Mouse (Mus musculus) midbrain, embryonic 12.5 days (tissue): Measurements from ENCODE around the gene Ints5. TPM values are rescaled to one million over a fixed set of nuclear protein-coding genes. Genes with fewer than 3 reads are reported as not detected.

Experiments used
- ATAC-seq: fragments of 200-750 bp; cut with Nextera tagmentation; 2 replicates; pipeline ENCODE4 v1.8.0; 2017; ENCODE audit warnings: low read depth, moderate TSS enrichment, moderate library complexity; ENCODE audit not compliant: low FRiP score
- H3K27ac ChIP-seq: fragments of 300-500 bp; sonication (generic); replicated peaks from 2 replicates; pipeline ENCODE4 v1.5.1; 2016; ENCODE audit warnings: mild to moderate bottlenecking
- H3K27me3 ChIP-seq: fragments of 300-500 bp; sonication (generic); 2 replicates; pipeline ENCODE4 v1.6.1; 2016; ENCODE audit warnings: mild to moderate bottlenecking
- H3K36me3 ChIP-seq: fragments of 300-500 bp; sonication (generic); 2 replicates; pipeline ENCODE4 v1.6.1; 2016
- H3K4me1 ChIP-seq: fragments of 300-500 bp; sonication (generic); 2 replicates; pipeline ENCODE4 v1.6.1; 2016
- H3K4me2 ChIP-seq: fragments of 300-500 bp; sonication (generic); replicated peaks from 2 replicates; pipeline ENCODE4 v1.6.1; 2016; ENCODE audit warnings: mild to moderate bottlenecking, moderate library complexity
- H3K4me3 ChIP-seq: fragments of 300-500 bp; sonication (generic); 2 replicates; pipeline ENCODE4 v1.5.1; 2016; ENCODE audit warnings: mild to moderate bottlenecking
- H3K9ac ChIP-seq: fragments of 300-500 bp; sonication (generic); replicated peaks from 2 replicates; pipeline ENCODE4 v1.6.1; 2016; ENCODE audit warnings: mild to moderate bottlenecking, moderate library complexity
- H3K9me3 ChIP-seq: fragments of 300-500 bp; sonication (generic); 2 replicates; pipeline ENCODE4 v1.6.1; 2016; ENCODE audit warnings: mild to moderate bottlenecking
- WGBS: fragments of 180-500 bp; shearing (Covaris S2); methylation state at CpG from one replicate; pipeline ENCODE4 v1.1.7; 2016; 5-methylcytosine and 5-hydroxymethylcytosine counted together
- polyA plus RNA-seq: library from polyadenylated mRNA; unstranded; fragments of >200 nt; fragmentation: Nextera tagmentation; extraction: Ambion mirVana; gene quantifications from 2 replicates; pipeline ENCODE4 v1.2.1, GENCODE M21; 2016

The Ints5 gene
- polyA plus RNA-seq, 1 experiment from 2014 or later: 46.6 TPM

- WGBS: 61% methylated on average over 9 of the region's 9 CpGs
- Histone ChIP-seq H3K36me3 (peaks cover 28% of the 10 kb centered on the region), H3K27me3 (no peaks in the 10 kb centered on the region), H3K4me2 (peak overlapping the region; percentile 91), H3K9ac (peak overlapping the region; percentile 94), H3K27ac (peak overlapping the region; percentile 73), H3K9me3 (no peaks in the 10 kb centered on the region), H3K4me3 (peak overlapping the region; percentile 93), H3K4me1 (peaks cover 13% of the 10 kb centered on the region)
- ATAC-seq: peak; percentile 50
Measured at GRCm38 (mm10) chr19:8870838-8871237, 22.0 kb upstream of the Ints5 start.

GRCm38 (mm10) chr19:8871267-8872186, 21.3 kb upstream of the Ints5 start, which contains the start of gene Ubxn1:
TSS of gene Ubxn1 (plus strand) at chr19:8871496.
- Histone ChIP-seq H3K4me2 (peak within 1 kb of the TSS; percentile 91), H3K36me3 (peaks cover 35% of the 10 kb centered on the region), H3K9ac (peak within 1 kb of the TSS; percentile 94), H3K4me3 (peak within 1 kb of the TSS; percentile 93), H3K27ac (peak within 1 kb of the TSS; percentile 73), H3K4me1 (peaks cover 13% of the 10 kb centered on the region), H3K27me3 (no peaks in the 10 kb centered on the region), H3K9me3 (no peaks in the 10 kb centered on the region)
- peak; percentile 99 for ATAC-seq
- WGBS: 1% methylated on average over 59 of the region's 59 CpGs

GRCm38 (mm10) chr19:8872266-8872840, 20.5 kb upstream of the Ints5 start:
- no peak for ATAC-seq
- H3K27me3 ChIP-seq: no peaks in the 10 kb centered on the region
- H3K4me3 ChIP-seq: peak overlapping the region; percentile 93
- H3K9me3 ChIP-seq: no peaks in the 10 kb centered on the region
- peak overlapping the region; percentile 91 for H3K4me2 ChIP-seq
- 75% methylated on average over 10 of the region's 10 CpGs for WGBS
- peaks cover 43% of the 10 kb centered on the region for H3K36me3 ChIP-seq
- H3K9ac ChIP-seq: peak overlapping the region; percentile 94
- H3K4me1 ChIP-seq: peaks cover 13% of the 10 kb centered on the region
- peak overlapping the region; percentile 73 for H3K27ac ChIP-seq

DNA sequence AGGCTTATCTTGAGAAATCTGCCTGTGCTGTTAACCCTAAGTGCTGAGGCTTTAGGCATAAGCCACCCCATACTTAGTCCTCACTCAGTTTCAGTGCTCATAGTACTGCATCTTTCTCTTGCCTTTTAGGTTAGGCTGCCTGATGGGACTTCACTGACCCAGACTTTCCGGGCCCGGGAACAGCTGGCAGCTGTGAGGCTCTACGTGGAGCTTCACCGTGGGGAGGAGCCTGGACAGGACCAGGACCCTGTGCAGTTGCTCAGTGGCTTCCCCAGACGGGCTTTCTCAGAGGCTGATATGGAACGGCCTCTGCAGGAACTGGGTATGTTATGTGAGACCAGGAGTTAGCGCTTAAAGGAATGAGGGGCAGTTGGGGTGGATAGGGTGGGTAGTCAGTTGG, 17.8 kb upstream of the Ints5 start:
- no peak overlapping the region for H3K4me3 ChIP-seq
- no peak overlapping the region for H3K4me2 ChIP-seq
- no peak for ATAC-seq
- H3K9ac ChIP-seq: no peak overlapping the region
- no peaks in the 10 kb centered on the region for H3K9me3 ChIP-seq
- H3K4me1 ChIP-seq: peaks cover 19% of the 10 kb centered on the region
- H3K27me3 ChIP-seq: no peaks in the 10 kb centered on the region
- no peak overlapping the region for H3K27ac ChIP-seq
- peaks cover 51% of the 10 kb centered on the region for H3K36me3 ChIP-seq
- WGBS: 95% methylated on average over 7 of the region's 7 CpGs

DNA sequence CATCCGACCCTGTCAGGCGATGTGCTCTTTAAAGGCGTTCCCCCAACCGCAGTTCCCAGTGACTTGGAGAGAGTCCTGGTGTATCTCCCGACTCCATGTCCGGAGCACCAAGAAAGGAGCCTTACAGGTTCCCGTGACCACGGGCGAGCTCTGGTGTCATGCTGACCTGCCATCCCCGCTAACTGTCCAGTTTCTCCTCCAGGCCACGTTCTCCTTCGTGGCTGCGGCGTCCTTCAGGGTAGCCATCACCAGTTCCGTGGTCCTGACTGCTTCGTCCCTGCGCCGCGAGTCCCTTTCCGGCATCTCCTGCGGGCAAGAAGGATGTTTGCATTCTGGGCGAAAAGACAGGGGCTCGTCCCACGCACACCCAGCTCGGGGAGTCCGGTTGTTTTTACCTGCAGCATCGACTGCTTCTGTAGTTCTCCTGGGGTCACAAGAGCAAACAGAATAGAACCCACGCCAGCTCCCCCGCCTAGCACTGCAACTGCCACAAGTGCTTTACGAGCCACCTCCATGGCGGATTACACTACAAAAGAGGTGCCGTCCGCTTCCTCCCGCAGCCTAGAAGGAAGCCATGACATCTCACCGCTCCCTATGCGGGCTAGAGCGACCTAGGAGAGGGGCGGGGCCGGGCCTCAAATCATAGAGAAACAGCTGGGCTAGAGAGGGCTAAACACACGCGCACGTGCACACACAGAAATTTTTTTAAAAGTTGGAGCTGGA, 12.3 kb upstream of the Ints5 start, which contains the start of gene Uqcc3:
Gene Uqcc3 (minus strand): TSS at position 613 of the 723 bp plus-strand sequence.
- WGBS: under 1% methylated on average over 42 of the region's 42 CpGs
- peak within 1 kb of the TSS; percentile 80 for H3K9ac ChIP-seq
- no peaks in the 10 kb centered on the region for H3K27me3 ChIP-seq
- peaks cover 27% of the 10 kb centered on the region for H3K36me3 ChIP-seq
- no peaks in the 10 kb centered on the region for H3K9me3 ChIP-seq
- ATAC-seq: peak; percentile 98
- peak within 1 kb of the TSS; percentile 92 for H3K4me2 ChIP-seq
- peaks cover 12% of the 10 kb centered on the region for H3K4me1 ChIP-seq
- H3K4me3 ChIP-seq: peak within 1 kb of the TSS; percentile 69
- peak within 1 kb of the TSS; percentile 83 for H3K27ac ChIP-seq

GRCm38 (mm10) chr19:8881034-8881392, 11.8 kb upstream of the Ints5 start:
- Histone ChIP-seq H3K27ac (no peak overlapping the region), H3K9me3 (no peaks in the 10 kb centered on the region), H3K27me3 (no peaks in the 10 kb centered on the region), H3K4me1 (peaks cover 12% of the 10 kb centered on the region), H3K9ac (peak overlapping the region; percentile 80), H3K36me3 (peaks cover 21% of the 10 kb centered on the region), H3K4me3 (peak overlapping the region; percentile 69), H3K4me2 (peak overlapping the region; percentile 92)
- 14% methylated on average over 3 of the region's 3 CpGs for WGBS
- ATAC-seq: 0 out of 2 replicates have a peak, but pooled peaks have one; percentile 8

- WGBS: 65% methylated on average over 3 of the region's 3 CpGs
- H3K27ac ChIP-seq: no peak within 1 kb of the TSS
- H3K4me1 ChIP-seq: peaks cover 23% of the 10 kb centered on the region
Measured at GRCm38 (mm10) chr19:8883616-8884015, 9.2 kb upstream of the Ints5 start, which contains the start of the genes Lbhd1 and Gm49403. TSS of gene Lbhd1 (plus strand) at chr19:8883732. TSS of gene Gm49403 (plus strand) at chr19:8883930.

GRCm38 (mm10) chr19:8886916-8887584, 5.8 kb upstream of the Ints5 start:
- no peak overlapping the region for H3K27ac ChIP-seq
- peak overlapping the region; percentile 75 for H3K4me2 ChIP-seq
- no peaks in the 10 kb centered on the region for H3K9me3 ChIP-seq
- H3K4me1 ChIP-seq: peaks cover 20% of the 10 kb centered on the region
- WGBS: 42% methylated on average over 1 of the region's 1 CpGs
- H3K36me3 ChIP-seq: peaks cover 16% of the 10 kb centered on the region
- H3K27me3 ChIP-seq: no peaks in the 10 kb centered on the region
- H3K9ac ChIP-seq: no peak overlapping the region
- no peak for ATAC-seq
- no peak overlapping the region for H3K4me3 ChIP-seq

More at GRCm38 (mm10) chr19:8883616-8884015, 9.2 kb upstream of the Ints5 start, which contains the start of the genes Lbhd1 and Gm49403:
- Histone ChIP-seq H3K4me3 (no peak within 1 kb of the TSS), H3K36me3 (0 out of 2 replicates have a peak, but pooled peaks cover 3% of the 10 kb centered on the region), H3K4me2 (no peak within 1 kb of the TSS), H3K27me3 (no peaks in the 10 kb centered on the region), H3K9me3 (no peaks in the 10 kb centered on the region), H3K9ac (no peak within 1 kb of the TSS)
- ATAC-seq: no peak

- peaks cover 16% of the 10 kb centered on the region for H3K36me3 ChIP-seq
Measured at GRCm38 (mm10) chr19:8887585-8888463, 5.0 kb upstream of the Ints5 start.

GRCm38 (mm10) chr19:8888511-8889385, 4.1 kb upstream of the Ints5 start, which contains the start of the genes 1810009A15Rik and Gm49416:
TSS of gene 1810009A15Rik (plus strand) at chr19:8888853.
TSS of gene Gm49416 (plus strand) at chr19:8888926.
- peak within 1 kb of the TSS; percentile 75 for H3K4me2 ChIP-seq
- peak within 1 kb of the TSS; percentile 85 for H3K27ac ChIP-seq
- WGBS: under 1% methylated on average over 58 of the region's 58 CpGs
- H3K9me3 ChIP-seq: no peaks in the 10 kb centered on the region
- peak within 1 kb of the TSS; percentile 67 for H3K4me3 ChIP-seq
- H3K4me1 ChIP-seq: peaks cover 25% of the 10 kb centered on the region
- H3K36me3 ChIP-seq: peaks cover 16% of the 10 kb centered on the region
- ATAC-seq: peak; percentile 96
- H3K9ac ChIP-seq: peak within 1 kb of the TSS; percentile 81
- no peaks in the 10 kb centered on the region for H3K27me3 ChIP-seq

More at GRCm38 (mm10) chr19:8887585-8888463, 5.0 kb upstream of the Ints5 start:
- H3K27me3 ChIP-seq: no peaks in the 10 kb centered on the region
- peak overlapping the region; percentile 81 for H3K9ac ChIP-seq
- 16% methylated on average over 19 of the region's 19 CpGs for WGBS
- no peak for ATAC-seq
- H3K27ac ChIP-seq: peak overlapping the region; percentile 85
- H3K4me1 ChIP-seq: peaks cover 20% of the 10 kb centered on the region
- H3K4me3 ChIP-seq: peak overlapping the region; percentile 67
- H3K9me3 ChIP-seq: no peaks in the 10 kb centered on the region
- H3K4me2 ChIP-seq: peak overlapping the region; percentile 75
